Mouse (Mus musculus): ENCODE data around the gene Catsperd. TPM values are rescaled to one million over a fixed set of nuclear protein-coding genes. Genes with fewer than 3 reads are reported as not detected.

Catsperd gene
- total and polyA plus RNA-seq, 3 experiments: not detected

DNA sequence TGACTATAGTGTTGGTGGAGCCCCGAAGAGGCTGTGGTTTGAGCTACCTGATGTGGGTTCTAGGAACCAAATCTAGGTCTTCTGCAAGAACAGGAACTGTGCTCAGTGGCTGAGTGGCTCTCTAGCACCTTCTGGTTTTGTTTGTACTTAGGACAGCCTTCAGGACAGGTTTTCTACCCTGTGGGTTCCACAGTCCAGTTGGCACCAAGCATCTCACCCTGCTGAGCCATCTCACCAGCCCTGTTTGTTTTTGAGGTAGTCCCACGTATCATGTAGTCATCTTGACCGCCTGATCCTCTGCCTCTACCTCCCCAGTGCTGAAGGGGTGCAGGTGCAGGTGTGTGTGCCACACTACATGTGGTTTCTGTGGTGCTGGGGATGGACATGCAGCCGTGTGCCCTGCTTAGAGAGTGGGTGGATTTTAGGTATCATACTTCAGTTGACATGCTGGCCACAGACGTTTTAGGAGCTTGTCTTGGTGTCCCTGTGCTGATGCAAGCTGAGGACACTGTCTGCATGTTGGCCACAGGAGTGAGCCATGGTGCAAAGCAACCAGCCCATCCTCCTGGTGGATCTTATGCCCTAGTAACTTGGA, 55.7 kb downstream of the Catsperd start:
- ATAC-seq (ENCODE audit: extremely low read depth, insufficient number of reproducible peaks, low FRiP score, poor library complexity, severe bottlenecking) (no peak), DNase-seq (ENCODE audit: low spot score) (no peak)
- no peaks in the 10 kb centered on the region for H3K27me3 ChIP-seq (ENCODE audit: insufficient read depth, low read length)
- no peak for TF ChIP-seq GATA2 (IDR thresholded peaks at IDR 0.05; ENCODE audit: borderline replicate concordance, low read depth, low read length)
- no peak for TF ChIP-seq GATA1 (IDR thresholded peaks at IDR 0.05; ENCODE audit: borderline replicate concordance, low read length)
- TF ChIP-seq CTCF (IDR thresholded peaks at IDR 0.05; ENCODE audit: low read depth, low read length): no peak
- H3K9me3 ChIP-seq (replicated peaks): no peaks in the 10 kb centered on the region
- H3K4me1 ChIP-seq (ENCODE audit: insufficient read depth, low read depth, low read length): peaks cover 96% of the 10 kb centered on the region
- H3K36me3 ChIP-seq (replicated peaks): peaks cover 94% of the 10 kb centered on the region
- no peak overlapping the region; the same call in 1 of the 2 replicates for H3K4me3 ChIP-seq (ENCODE audit: low read depth, low read length)

DNA sequence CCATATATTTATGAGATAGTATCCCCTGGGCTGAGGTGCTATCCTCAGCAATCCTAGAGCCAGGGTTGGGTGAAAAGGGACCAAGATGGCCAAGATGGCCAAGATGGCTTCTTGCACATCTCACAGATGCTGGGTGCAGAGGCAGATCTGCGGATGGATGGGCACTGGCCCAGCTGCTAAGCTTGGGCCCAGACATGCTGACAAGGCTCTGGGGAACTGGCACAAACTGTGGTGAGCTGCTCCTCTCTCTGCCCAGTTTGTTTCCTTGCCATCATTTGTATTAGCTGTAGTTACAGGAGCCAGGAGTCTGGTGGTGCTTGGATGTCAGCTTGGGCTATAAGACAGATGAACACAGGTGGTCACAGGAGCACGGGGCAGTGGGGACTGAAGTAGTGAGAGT, 56.7 kb downstream of the Catsperd start:
- Histone ChIP-seq H3K27me3 (ENCODE audit: insufficient read depth, low read length) (no peaks in the 10 kb centered on the region), H3K9me3 (replicated peaks) (no peaks in the 10 kb centered on the region), H3K4me3 (ENCODE audit: low read depth, low read length) (no peak overlapping the region; the same call in 1 of the 2 replicates), H3K36me3 (replicated peaks) (peaks cover 93% of the 10 kb centered on the region), H3K4me1 (ENCODE audit: insufficient read depth, low read depth, low read length) (peaks cover 96% of the 10 kb centered on the region)
- TF ChIP-seq TAL1 (conservative IDR thresholded peaks at IDR 0.05; ENCODE audit: low read depth, low read length) (no peak), GATA1 (IDR thresholded peaks at IDR 0.05; ENCODE audit: borderline replicate concordance, low read length) (no peak), GATA2 (IDR thresholded peaks at IDR 0.05; ENCODE audit: borderline replicate concordance, low read depth, low read length) (no peak), POLR2AphosphoS5 (IDR thresholded peaks at IDR 0.05; ENCODE audit: insufficient replicate concordance, low read depth, low read length) (no peak), CTCF (IDR thresholded peaks at IDR 0.05; ENCODE audit: low read depth, low read length) (no peak)
- ATAC-seq (ENCODE audit: extremely low read depth, insufficient number of reproducible peaks, low FRiP score, poor library complexity, severe bottlenecking): no peak
- no peak for DNase-seq (ENCODE audit: low spot score)

DNA sequence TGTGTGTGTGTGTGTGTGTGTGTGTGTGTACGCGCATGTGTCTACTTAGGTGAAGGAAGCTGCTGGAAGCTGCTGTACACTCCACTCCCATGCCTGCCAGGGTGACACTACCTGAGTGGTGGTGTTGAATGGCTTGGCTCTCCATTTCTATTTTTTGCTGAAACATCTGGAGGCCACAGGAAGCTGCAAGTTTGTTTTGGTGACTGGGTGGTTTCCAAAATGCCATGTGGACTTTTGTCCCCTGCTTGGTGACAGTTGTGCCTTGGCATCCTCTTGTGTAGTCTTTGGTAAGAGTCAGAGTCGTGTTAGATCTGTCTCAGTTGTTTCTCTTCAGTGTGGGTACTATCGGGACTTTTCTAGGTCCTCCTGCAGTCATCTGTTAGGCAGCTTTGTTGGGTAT, 58.9 kb downstream of the Catsperd start:
- no peak for TF ChIP-seq GATA1 (IDR thresholded peaks at IDR 0.05; ENCODE audit: borderline replicate concordance, low read length)
- TF ChIP-seq GATA2 (IDR thresholded peaks at IDR 0.05; ENCODE audit: borderline replicate concordance, low read depth, low read length): no peak
- no peak for TF ChIP-seq TAL1 (conservative IDR thresholded peaks at IDR 0.05; ENCODE audit: low read depth, low read length)
- no peak for TF ChIP-seq CTCF (IDR thresholded peaks at IDR 0.05; ENCODE audit: low read depth, low read length)
- TF ChIP-seq POLR2AphosphoS5 (IDR thresholded peaks at IDR 0.05; ENCODE audit: insufficient replicate concordance, low read depth, low read length): no peak
- no peaks in the 10 kb centered on the region for H3K9me3 ChIP-seq (replicated peaks)
- peaks cover 96% of the 10 kb centered on the region for H3K4me1 ChIP-seq (ENCODE audit: insufficient read depth, low read depth, low read length)
- ATAC-seq (ENCODE audit: extremely low read depth, insufficient number of reproducible peaks, low FRiP score, poor library complexity, severe bottlenecking): no peak
- peak overlapping the region; percentile 49; the same call in 1 of the 2 replicates for H3K4me3 ChIP-seq (ENCODE audit: low read depth, low read length)
- H3K27me3 ChIP-seq (ENCODE audit: insufficient read depth, low read length): no peaks in the 10 kb centered on the region
- peaks cover 92% of the 10 kb centered on the region for H3K36me3 ChIP-seq (replicated peaks)
- no peak for DNase-seq (ENCODE audit: low spot score)

DNA sequence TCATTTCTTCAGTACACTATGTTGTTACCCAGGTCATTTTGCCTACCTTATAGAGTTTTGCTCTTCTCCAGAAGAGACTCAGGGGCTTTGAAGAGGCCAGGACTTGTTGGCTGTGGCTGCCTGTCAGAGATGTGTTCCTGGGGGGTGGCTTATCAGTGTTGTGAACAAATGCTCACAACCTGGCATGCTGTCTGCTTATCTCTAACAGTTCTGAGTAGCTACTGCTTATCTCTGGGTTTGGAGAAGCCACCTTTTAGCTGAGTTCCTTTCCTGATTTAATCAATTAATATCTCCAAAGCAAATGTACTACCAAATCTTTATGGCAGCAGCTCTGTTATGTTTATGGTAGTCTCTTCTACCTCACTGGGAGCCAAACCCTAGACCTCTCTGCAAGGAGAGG, 60.1 kb downstream of the Catsperd start:
- ATAC-seq (ENCODE audit: extremely low read depth, insufficient number of reproducible peaks, low FRiP score, poor library complexity, severe bottlenecking): peak; percentile 91
- peaks cover 96% of the 10 kb centered on the region for H3K4me1 ChIP-seq (ENCODE audit: insufficient read depth, low read depth, low read length)

DNA sequence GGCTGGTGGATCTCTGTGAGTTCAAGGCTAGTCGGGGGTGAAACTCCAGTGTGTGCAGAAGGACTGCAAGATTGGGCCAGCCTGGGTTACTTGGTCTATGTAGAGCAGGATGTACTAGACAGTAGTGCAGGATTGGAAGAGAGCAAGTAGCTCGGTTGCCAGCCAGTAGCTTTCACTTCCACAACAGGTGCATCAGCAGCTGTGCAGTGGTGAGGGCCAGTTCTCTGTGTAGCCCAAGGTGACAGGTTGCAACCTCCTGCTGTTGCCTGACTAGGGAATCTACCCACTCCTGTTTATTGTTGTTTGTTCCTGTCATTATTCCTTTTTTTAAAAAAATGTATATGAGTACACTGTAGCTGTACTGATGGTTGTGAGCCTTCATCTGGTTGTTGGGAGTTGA, 60.7 kb downstream of the Catsperd start:
- Histone ChIP-seq H3K9me3 (replicated peaks) (no peaks in the 10 kb centered on the region), H3K4me1 (ENCODE audit: insufficient read depth, low read depth, low read length) (peaks cover 96% of the 10 kb centered on the region), H3K4me3 (ENCODE audit: low read depth, low read length) (peak overlapping the region; percentile 56; the same call in 1 of the 2 replicates), H3K36me3 (replicated peaks) (peaks cover 92% of the 10 kb centered on the region), H3K27me3 (ENCODE audit: insufficient read depth, low read length) (no peaks in the 10 kb centered on the region)
- ATAC-seq (ENCODE audit: extremely low read depth, insufficient number of reproducible peaks, low FRiP score, poor library complexity, severe bottlenecking): no peak
- no peak for DNase-seq (ENCODE audit: low spot score)
- TF ChIP-seq POLR2AphosphoS5 (IDR thresholded peaks at IDR 0.05; ENCODE audit: insufficient replicate concordance, low read depth, low read length) (no peak), CTCF (IDR thresholded peaks at IDR 0.05; ENCODE audit: low read depth, low read length) (no peak), GATA2 (IDR thresholded peaks at IDR 0.05; ENCODE audit: borderline replicate concordance, low read depth, low read length) (no peak)

More for the DNA sequence above, 60.1 kb downstream of the Catsperd start:
- peak; percentile 82 for DNase-seq (ENCODE audit: low spot score)
- Histone ChIP-seq H3K27me3 (ENCODE audit: insufficient read depth, low read length) (no peaks in the 10 kb centered on the region), H3K9me3 (replicated peaks) (no peaks in the 10 kb centered on the region), H3K36me3 (replicated peaks) (peaks cover 92% of the 10 kb centered on the region), H3K4me3 (ENCODE audit: low read depth, low read length) (peak overlapping the region; percentile 27; the same call in 1 of the 2 replicates)
- TF ChIP-seq CTCF (IDR thresholded peaks at IDR 0.05; ENCODE audit: low read depth, low read length): no peak
- peak; percentile 99 for TF ChIP-seq TAL1 (conservative IDR thresholded peaks at IDR 0.05; ENCODE audit: low read depth, low read length)

DNA sequence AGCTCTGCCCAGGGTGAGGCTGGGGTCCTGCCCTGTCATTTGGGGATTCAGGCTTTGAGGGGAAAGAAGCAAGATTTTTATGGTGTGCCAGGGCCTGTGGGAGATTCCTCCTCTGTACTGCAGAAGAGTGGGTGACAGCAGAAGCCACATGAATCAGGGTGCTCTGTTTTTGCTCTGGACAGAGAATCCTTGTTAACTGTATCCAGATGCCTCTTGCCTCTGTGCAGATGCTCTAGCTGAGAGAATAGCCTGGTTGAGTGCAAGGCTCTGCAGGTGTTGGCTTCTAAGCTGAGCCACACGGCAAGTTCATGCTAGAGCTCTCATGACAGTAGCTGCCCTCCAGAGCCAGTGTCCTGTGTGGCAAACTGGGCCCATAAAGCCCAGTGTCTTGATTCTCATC, 65.5 kb downstream of the Catsperd start:
- Histone ChIP-seq H3K9me3 (replicated peaks) (no peaks in the 10 kb centered on the region), H3K4me1 (ENCODE audit: insufficient read depth, low read depth, low read length) (peaks cover 66% of the 10 kb centered on the region), H3K4me3 (ENCODE audit: low read depth, low read length) (no peak overlapping the region), H3K36me3 (replicated peaks) (peaks cover 98% of the 10 kb centered on the region), H3K27me3 (ENCODE audit: insufficient read depth, low read length) (no peaks in the 10 kb centered on the region)
- ATAC-seq (ENCODE audit: extremely low read depth, insufficient number of reproducible peaks, low FRiP score, poor library complexity, severe bottlenecking) (no peak), DNase-seq (ENCODE audit: low spot score) (no peak)
- TF ChIP-seq TAL1 (conservative IDR thresholded peaks at IDR 0.05; ENCODE audit: low read depth, low read length) (no peak), POLR2AphosphoS5 (IDR thresholded peaks at IDR 0.05; ENCODE audit: insufficient replicate concordance, low read depth, low read length) (no peak), CTCF (IDR thresholded peaks at IDR 0.05; ENCODE audit: low read depth, low read length) (no peak), GATA1 (IDR thresholded peaks at IDR 0.05; ENCODE audit: borderline replicate concordance, low read length) (no peak), GATA2 (IDR thresholded peaks at IDR 0.05; ENCODE audit: borderline replicate concordance, low read depth, low read length) (no peak)

Measured in G1E (cell line).